Mouse (Mus musculus) MEL (cell line): Measurements from ENCODE around the gene Hrnr. TPM values are rescaled to one million over a fixed set of nuclear protein-coding genes. Genes with fewer than 3 reads are reported as not detected.

Source experiments
- DNase-seq: peaks from one replicate; pipeline ENCODE4 v3.0.0; 2011; ENCODE audit warnings: low read depth, low spot score
- H3K27ac ChIP-seq: 2 replicates; pipeline ENCODE4 v1.5.1; 2012; ENCODE audit warnings: low read depth, mild to moderate bottlenecking, control low read depth, low read length, moderate library complexity; ENCODE audit not compliant: control insufficient read depth
- H3K27me3 ChIP-seq, 2 experiments: fragments of 150-350 bp in 1 of 2; sonication (generic) in 1 of 2; 2 replicates each; pipeline ENCODE4 v1.6.1; 2012; ENCODE audit warnings: low read length in 2 of 2, mild to moderate bottlenecking in 2 of 2, improper control_type of control experiment in 1 of 2, moderate library complexity in 1 of 2; ENCODE audit not compliant: insufficient read depth in 2 of 2, control insufficient read depth in 1 of 2
- H3K36me3 ChIP-seq, 2 experiments: 2 replicates each; pipeline ENCODE4 v1.6.1; 2012 to 2014; ENCODE audit warnings: low read length in 2 of 2, improper control_type of control experiment in 1 of 2, inconsistent platforms in 1 of 2, mild to moderate bottlenecking in 1 of 2; ENCODE audit not compliant: insufficient read depth in 2 of 2, control insufficient read depth in 1 of 2
- H3K4me1 ChIP-seq, 2 experiments: fragments of 150-350 bp in 1 of 2; sonication (generic) in 1 of 2; 2 replicates each; pipeline ENCODE4 v1.6.1; 2012; ENCODE audit warnings: low read length in 2 of 2, improper control_type of control experiment in 1 of 2, mild to moderate bottlenecking in 1 of 2; ENCODE audit not compliant: insufficient read depth in 2 of 2, control insufficient read depth in 1 of 2
- H3K4me3 ChIP-seq, 2 experiments: fragments of 150-350 bp in 1 of 2; sonication (generic) in 1 of 2; 2 replicates each; pipeline ENCODE4 v1.5.1; 2012; ENCODE audit warnings: low read depth in 2 of 2, low read length in 2 of 2, mild to moderate bottlenecking in 2 of 2, moderate library complexity in 2 of 2, control low read depth in 1 of 2, improper control_type of control experiment in 1 of 2; ENCODE audit not compliant: control insufficient read depth in 1 of 2, insufficient read depth in 1 of 2
- H3K79me2 ChIP-seq: 2 replicates; pipeline ENCODE4 v1.6.1; 2012; ENCODE audit warnings: mild to moderate bottlenecking, low read length, moderate library complexity; ENCODE audit not compliant: control insufficient read depth, poor library complexity, insufficient read depth
- H3K9ac ChIP-seq: 2 replicates; pipeline ENCODE4 v1.6.1; 2012; ENCODE audit warnings: low read depth, mild to moderate bottlenecking, control low read depth, low read length, moderate library complexity; ENCODE audit not compliant: control insufficient read depth, poor library complexity, severe bottlenecking
- H3K9me3 ChIP-seq: fragments of 150-350 bp; sonication (generic); replicated peaks from 2 replicates; pipeline ENCODE4 v1.6.1; 2012; ENCODE audit warnings: mild to moderate bottlenecking, low read length, improper control_type of control experiment, moderate library complexity; ENCODE audit not compliant: insufficient read depth
- CHD2 ChIP-seq: IDR thresholded peaks from 2 replicates; pipeline ENCODE4 v1.6.1; 2011; ENCODE audit warnings: low read length, improper control_type of control experiment
- CTCF ChIP-seq, 3 experiments: IDR thresholded peaks in 2 of 3; conservative IDR thresholded peaks in 1 of 3; 2 replicates each; pipeline ENCODE4 v1.5.1; 2011 to 2012; ENCODE audit warnings: low read length in 3 of 3, low read depth in 2 of 3, mild to moderate bottlenecking in 2 of 3, improper control_type of control experiment in 1 of 3, inconsistent platforms in 1 of 3, mixed read lengths in 1 of 3, moderate library complexity in 1 of 3; ENCODE audit not compliant: control insufficient read depth in 1 of 3, insufficient read depth in 1 of 3, poor library complexity in 1 of 3, severe bottlenecking in 1 of 3
- ELF1 ChIP-seq: IDR thresholded peaks from 2 replicates; pipeline ENCODE4 v1.6.1; 2014; ENCODE audit warnings: low read depth, mild to moderate bottlenecking, inconsistent platforms, low read length, improper control_type of control experiment, moderate library complexity
- EP300 ChIP-seq, 2 experiments: IDR thresholded peaks; 2 replicates each; pipeline ENCODE4 v1.6.1; 2011; ENCODE audit warnings: improper control_type of control experiment in 2 of 2, low read length in 2 of 2, low read depth in 1 of 2, mild to moderate bottlenecking in 1 of 2
- ETS1 ChIP-seq: IDR thresholded peaks from 2 replicates; pipeline ENCODE4 v1.6.1; 2012; ENCODE audit warnings: low read depth, mild to moderate bottlenecking, inconsistent platforms, low read length, improper control_type of control experiment, moderate library complexity
- HCFC1 ChIP-seq: IDR thresholded peaks from 2 replicates; pipeline ENCODE4 v1.6.1; 2012; ENCODE audit warnings: low read depth, mild to moderate bottlenecking, inconsistent platforms, low read length, improper control_type of control experiment, moderate library complexity
- KAT2A ChIP-seq: conservative IDR thresholded peaks from 2 replicates; pipeline ENCODE4 v1.6.1; 2012; ENCODE audit warnings: low read depth, low read length, improper control_type of control experiment, inconsistent platforms
- MAFK ChIP-seq: IDR thresholded peaks from 2 replicates; pipeline ENCODE4 v1.6.1; 2011; ENCODE audit warnings: low read depth, mild to moderate bottlenecking, low read length, improper control_type of control experiment, borderline replicate concordance
- MAX ChIP-seq: IDR thresholded peaks from 2 replicates; pipeline ENCODE4 v1.6.1; 2011; ENCODE audit warnings: low read length, improper control_type of control experiment
- MAZ ChIP-seq: IDR thresholded peaks from 2 replicates; pipeline ENCODE4 v1.6.1; 2012; ENCODE audit warnings: low read depth, mild to moderate bottlenecking, inconsistent platforms, low read length, improper control_type of control experiment
- MEF2A ChIP-seq: IDR thresholded peaks from 2 replicates; pipeline ENCODE4 v1.6.1; 2014; ENCODE audit warnings: low read depth, mild to moderate bottlenecking, inconsistent platforms, low read length, improper control_type of control experiment; ENCODE audit not compliant: poor library complexity, insufficient replicate concordance, severe bottlenecking; ENCODE audit errors: extremely low read depth
- MXI1 ChIP-seq: IDR thresholded peaks from 2 replicates; pipeline ENCODE4 v1.6.1; 2011; ENCODE audit warnings: mild to moderate bottlenecking, low read depth, low read length, improper control_type of control experiment
- MYB ChIP-seq: IDR thresholded peaks from 2 replicates; pipeline ENCODE4 v1.6.1; 2011; ENCODE audit warnings: mild to moderate bottlenecking, low read depth, low read length, improper control_type of control experiment
- NELFE ChIP-seq: IDR thresholded peaks from 2 replicates; pipeline ENCODE4 v1.6.1; 2011; ENCODE audit warnings: low read depth, low read length, improper control_type of control experiment
- NRF1 ChIP-seq: IDR thresholded peaks from 2 replicates; pipeline ENCODE4 v1.6.1; 2014; ENCODE audit warnings: low read depth, mild to moderate bottlenecking, inconsistent platforms, low read length, improper control_type of control experiment, moderate library complexity; ENCODE audit not compliant: poor library complexity, insufficient read depth, severe bottlenecking
- POLR2A ChIP-seq, 2 experiments: IDR thresholded peaks; 2 replicates each; pipeline ENCODE4 v1.6.1; 2011 to 2012; ENCODE audit warnings: low read length in 2 of 2, mild to moderate bottlenecking in 2 of 2, control low read depth in 1 of 2, improper control_type of control experiment in 1 of 2, low read depth in 1 of 2, moderate library complexity in 1 of 2; ENCODE audit not compliant: control insufficient read depth in 1 of 2, insufficient read depth in 1 of 2, poor library complexity in 1 of 2
- POLR2AphosphoS2 ChIP-seq: IDR thresholded peaks from 2 replicates; pipeline ENCODE4 v1.6.1; 2011; ENCODE audit warnings: low read length, improper control_type of control experiment
- POLR2AphosphoS5 ChIP-seq: IDR thresholded peaks from 2 replicates; pipeline ENCODE4 v1.6.1; 2012; ENCODE audit warnings: low read depth, borderline replicate concordance, mild to moderate bottlenecking, inconsistent platforms, low read length, moderate library complexity, mixed read lengths
- SIN3A ChIP-seq: IDR thresholded peaks from 2 replicates; pipeline ENCODE4 v1.6.1; 2012; ENCODE audit warnings: low read length, improper control_type of control experiment, inconsistent platforms
- SMC3 ChIP-seq: IDR thresholded peaks from 2 replicates; pipeline ENCODE4 v1.6.1; 2011; ENCODE audit warnings: low read depth, low read length, improper control_type of control experiment
- TAL1 ChIP-seq: IDR thresholded peaks from 2 replicates; pipeline ENCODE4 v1.6.1; 2012; ENCODE audit warnings: mild to moderate bottlenecking, inconsistent platforms, low read length, moderate library complexity, mixed read lengths
- TCF12 ChIP-seq: IDR thresholded peaks from 2 replicates; pipeline ENCODE4 v1.6.1; 2014; ENCODE audit warnings: low read depth, mild to moderate bottlenecking, inconsistent platforms, low read length, improper control_type of control experiment, moderate library complexity
- UBTF ChIP-seq: IDR thresholded peaks from 2 replicates; pipeline ENCODE4 v1.6.1; 2012; ENCODE audit warnings: low read depth, mild to moderate bottlenecking, inconsistent platforms, low read length, improper control_type of control experiment, moderate library complexity, borderline replicate concordance; ENCODE audit not compliant: insufficient read depth
- USF1 ChIP-seq: IDR thresholded peaks from 2 replicates; pipeline ENCODE4 v1.6.1; 2014; ENCODE audit warnings: low read depth, mild to moderate bottlenecking, inconsistent platforms, low read length, improper control_type of control experiment, moderate library complexity
- USF2 ChIP-seq, 2 experiments: IDR thresholded peaks; 2 replicates each; pipeline ENCODE4 v1.6.1; 2011 to 2012; ENCODE audit warnings: improper control_type of control experiment in 2 of 2, low read length in 2 of 2, borderline replicate concordance in 1 of 2, inconsistent platforms in 1 of 2, low read depth in 1 of 2, mild to moderate bottlenecking in 1 of 2; ENCODE audit not compliant: insufficient read depth in 1 of 2
- ZC3H11A ChIP-seq: IDR thresholded peaks from 2 replicates; pipeline ENCODE4 v1.6.1; 2012; ENCODE audit warnings: low read depth, mild to moderate bottlenecking, inconsistent platforms, low read length, improper control_type of control experiment
- ZKSCAN1 ChIP-seq: IDR thresholded peaks from 2 replicates; pipeline ENCODE4 v1.6.1; 2012; ENCODE audit warnings: low read depth, mild to moderate bottlenecking, inconsistent platforms, low read length, improper control_type of control experiment, moderate library complexity
- ZMIZ1 ChIP-seq: IDR thresholded peaks from 2 replicates; pipeline ENCODE4 v1.6.1; 2012; ENCODE audit warnings: low read depth, mild to moderate bottlenecking, inconsistent platforms, low read length, improper control_type of control experiment, moderate library complexity
- ZNF384 ChIP-seq: IDR thresholded peaks from 2 replicates; pipeline ENCODE4 v1.6.1; 2012; ENCODE audit warnings: low read depth, mild to moderate bottlenecking, inconsistent platforms, low read length, improper control_type of control experiment
- polyA plus RNA-seq, 2 experiments: library from polyadenylated mRNA; stranded (reverse) in 1 of 2; unstranded in 1 of 2; fragments of >175 nt in 1 of 2; fragments of >200 nt in 1 of 2; gene quantifications; 2 replicates each; pipeline versions ENCODE4 v1.2.1 to v1.2.4; 2012; ENCODE audit warnings: low replicate concordance in 2 of 2, low read depth in 1 of 2; ENCODE audit not compliant: insufficient read length in 2 of 2, insufficient read depth in 1 of 2, missing spikeins in 1 of 2
- total RNA-seq: library from RNA; depleted of rRNA; stranded (reverse); fragments of 300-350 nt; gene quantifications from 2 replicates; pipeline ENCODE4 v1.2.3, GENCODE M21; 2012

Gene Hrnr
- total and polyA plus RNA-seq, 3 experiments = not detected

DNA sequence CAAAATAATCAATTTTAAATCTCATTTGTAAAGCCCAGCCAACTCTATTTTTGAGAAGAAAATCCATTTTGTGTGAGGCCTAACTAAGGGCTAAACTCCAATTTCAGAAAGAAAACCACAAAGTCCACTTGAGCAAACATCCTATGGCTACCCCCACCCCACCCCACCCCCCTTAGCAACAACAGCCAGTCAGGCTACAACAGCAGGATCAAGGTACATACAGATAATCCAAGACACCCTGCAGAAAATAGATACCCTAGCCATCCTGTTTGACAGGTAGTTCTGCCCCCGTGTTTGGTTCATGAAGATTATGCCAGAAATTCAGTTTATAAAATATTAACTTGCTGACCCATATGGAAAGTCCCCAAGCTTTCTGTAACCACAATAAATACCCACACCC, 48.6 kb downstream of the Hrnr start:
- Histone ChIP-seq H3K9ac (no peak overlapping the region), H3K27ac (no peak overlapping the region), H3K27me3 (no peaks in the 10 kb centered on the region), H3K9me3 (no peaks in the 10 kb centered on the region), H3K79me2 (no peaks in the 10 kb centered on the region), H3K36me3 (no peaks in the 10 kb centered on the region)
- no peak for TF ChIP-seq CHD2
- no peak for TF ChIP-seq ZC3H11A
- TF ChIP-seq MAFK = no peak
- no peak for TF ChIP-seq TCF12
- no peak for TF ChIP-seq USF2 (IDR thresholded peaks at IDR 0.05; ENCODE audit: borderline replicate concordance in 1 of 2, insufficient read depth in 1 of 2, low read depth in 1 of 2, low read length in 2 of 2)
- no peak for TF ChIP-seq KAT2A
- TF ChIP-seq SMC3 = no peak
- TF ChIP-seq NELFE = no peak
- TF ChIP-seq UBTF = no peak
- no peak for TF ChIP-seq POLR2A (IDR thresholded peaks at IDR 0.05; ENCODE audit: control insufficient read depth in 1 of 2, insufficient read depth in 1 of 2, low read depth in 1 of 2, low read length in 2 of 2, poor library complexity in 1 of 2)
- TF ChIP-seq USF1 = no peak
- no peak for TF ChIP-seq MAZ
- no peak for TF ChIP-seq EP300 (IDR thresholded peaks at IDR 0.05; ENCODE audit: low read depth in 1 of 2, low read length in 2 of 2)
- TF ChIP-seq POLR2AphosphoS5 = no peak
- no peak for TF ChIP-seq ETS1
- TF ChIP-seq, all 39 proteins: peak for 0
- H3K4me3 ChIP-seq = no peak overlapping the region
- DNase-seq = no peak
- H3K4me1 ChIP-seq = no peaks in the 10 kb centered on the region

DNA sequence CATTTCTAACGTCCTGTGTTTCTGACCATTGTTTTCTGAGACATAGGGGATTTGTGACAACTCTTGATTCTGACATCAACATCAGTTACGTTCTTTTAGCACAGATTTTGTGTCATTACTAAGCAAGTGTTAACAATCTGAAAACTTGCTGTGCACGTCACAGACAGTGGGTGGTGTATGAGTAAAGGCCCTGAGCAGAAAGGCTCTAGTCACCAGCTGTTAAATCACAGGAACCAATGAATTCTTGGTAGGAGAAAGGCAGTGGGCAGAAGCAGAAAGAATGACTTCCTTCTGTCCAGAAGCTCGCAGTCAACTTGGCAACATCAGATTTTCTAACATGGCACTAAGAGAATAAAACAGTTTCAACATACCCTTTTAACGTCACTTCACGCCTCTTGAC, 53.9 kb downstream of the Hrnr start:
- Histone ChIP-seq H3K9me3 (no peaks in the 10 kb centered on the region), H3K4me1 (no peaks in the 10 kb centered on the region), H3K27ac (no peak overlapping the region), H3K36me3 (no peaks in the 10 kb centered on the region), H3K79me2 (no peaks in the 10 kb centered on the region), H3K27me3 (no peaks in the 10 kb centered on the region), H3K4me3 (no peak overlapping the region), H3K9ac (no peak overlapping the region)
- no peak for TF ChIP-seq EP300 (IDR thresholded peaks at IDR 0.05; ENCODE audit: low read depth in 1 of 2, low read length in 2 of 2)
- no peak for TF ChIP-seq ZC3H11A
- no peak for TF ChIP-seq ELF1
- no peak for TF ChIP-seq UBTF
- no peak for TF ChIP-seq ZNF384
- no peak for TF ChIP-seq POLR2AphosphoS2
- no peak for TF ChIP-seq HCFC1
- no peak for TF ChIP-seq MEF2A
- TF ChIP-seq ZMIZ1 = no peak
- no peak for TF ChIP-seq MXI1
- no peak for TF ChIP-seq MYB
- TF ChIP-seq TCF12 = no peak
- no peak for TF ChIP-seq CTCF (IDR thresholded peaks at IDR 0.05 in 2 of 3, conservative IDR thresholded peaks at IDR 0.05 in 1 of 3; ENCODE audit: control insufficient read depth in 1 of 3, insufficient read depth in 1 of 3, low read depth in 2 of 3, low read length in 3 of 3, poor library complexity in 1 of 3, severe bottlenecking in 1 of 3)
- no peak for TF ChIP-seq MAFK
- TF ChIP-seq TAL1 = no peak
- TF ChIP-seq NRF1 = no peak
- TF ChIP-seq SIN3A = no peak
- TF ChIP-seq MAX = no peak
- TF ChIP-seq ZKSCAN1 = no peak
- no peak for DNase-seq
